Mouse (Mus musculus): ENCODE measurements around the gene Mars.

- TF ChIP-seq CTCF (IDR thresholded peaks at IDR 0.05; ENCODE audit: low read depth, low read length) (no peak), GATA1 (IDR thresholded peaks at IDR 0.05; ENCODE audit: borderline replicate concordance, low read length) (no peak), POLR2AphosphoS5 (IDR thresholded peaks at IDR 0.05; ENCODE audit: insufficient replicate concordance, low read depth, low read length) (no peak; the same call in 1 of the 2 replicates), TAL1 (conservative IDR thresholded peaks at IDR 0.05; ENCODE audit: low read depth, low read length) (no peak), GATA2 (IDR thresholded peaks at IDR 0.05; ENCODE audit: borderline replicate concordance, low read depth, low read length) (no peak)
Observed at GRCm38 (mm10) chr10:127289573-127290191, 21.9 kb downstream of the Mars start.

All from G1E (cell line).